Mouse (Mus musculus): ENCODE measurements around the gene Sell.

Sell gene

GRCm38 (mm10) chr1:164074606-164075140 is 12.9 kb downstream of the Sell start:
- DNase-seq (ENCODE audit: low spot score in 2 of 2) = no peak

- DNase-seq (ENCODE audit: low spot score in 2 of 2) = no peak
Measured at GRCm38 (mm10) chr1:164075416-164075815, 13.6 kb downstream of the Sell start.

- no peak for DNase-seq (ENCODE audit: low spot score in 2 of 2)
Measured at GRCm38 (mm10) chr1:164076441-164076840, 14.7 kb downstream of the Sell start.

GRCm38 (mm10) chr1:164077031-164077430 is 15.2 kb downstream of the Sell start:
- no peak for DNase-seq (ENCODE audit: low spot score in 2 of 2)

GRCm38 (mm10) chr1:164078323-164078741 is 16.6 kb downstream of the Sell start:
- DNase-seq (ENCODE audit: low spot score in 2 of 2) = no peak

- DNase-seq (ENCODE audit: low spot score in 2 of 2) = no peak
Measured at GRCm38 (mm10) chr1:164079091-164079490, 17.3 kb downstream of the Sell start.

GRCm38 (mm10) chr1:164083046-164083445 is 21.3 kb downstream of the Sell start:
- DNase-seq (ENCODE audit: low spot score in 2 of 2) = no peak

GRCm38 (mm10) chr1:164086797-164087196 is 25.0 kb downstream of the Sell start:
- DNase-seq (ENCODE audit: low spot score in 2 of 2) = no peak

- no peak for DNase-seq (ENCODE audit: low spot score in 2 of 2)
Measured at GRCm38 (mm10) chr1:164087872-164088271, 26.1 kb downstream of the Sell start.

GRCm38 (mm10) chr1:164096780-164097179 is 35.0 kb downstream of the Sell start:
- peak; percentile 9 to 21 for DNase-seq (ENCODE audit: low spot score in 2 of 2)

- DNase-seq (ENCODE audit: low spot score in 2 of 2) = no peak
Measured at GRCm38 (mm10) chr1:164097911-164098310, 36.1 kb downstream of the Sell start.

GRCm38 (mm10) chr1:164098372-164098771 is 36.6 kb downstream of the Sell start:
- DNase-seq (ENCODE audit: low spot score in 2 of 2) = no peak

GRCm38 (mm10) chr1:164109763-164110162 is 48.0 kb downstream of the Sell start:
- DNase-seq (ENCODE audit: low spot score in 2 of 2) = no peak

GRCm38 (mm10) chr1:164110591-164111329 is 49.0 kb downstream of the Sell start:
- DNase-seq (ENCODE audit: low spot score in 2 of 2) = no peak

- no peak for DNase-seq (ENCODE audit: low spot score in 2 of 2)
Measured at GRCm38 (mm10) chr1:164114280-164114679, 52.5 kb downstream of the Sell start.

- no peak for DNase-seq (ENCODE audit: low spot score in 2 of 2)
Measured at GRCm38 (mm10) chr1:164114947-164115493, 53.2 kb downstream of the Sell start, which contains the start of gene Selp. Gene Selp, plus strand, starts transcription at chr1:164115264.

GRCm38 (mm10) chr1:164115647-164116046 is 53.9 kb downstream of the Sell start:
- DNase-seq (ENCODE audit: low spot score in 2 of 2) = no peak

- DNase-seq (ENCODE audit: low spot score in 2 of 2) = no peak
Measured at GRCm38 (mm10) chr1:164117869-164118268, 56.1 kb downstream of the Sell start.

GRCm38 (mm10) chr1:164119892-164120776 is 58.4 kb downstream of the Sell start:
- DNase-seq (ENCODE audit: low spot score in 2 of 2) = no peak

GRCm38 (mm10) chr1:164120777-164121158 is 59.0 kb downstream of the Sell start:
- no peak for DNase-seq (ENCODE audit: low spot score in 2 of 2)

- no peak for DNase-seq (ENCODE audit: low spot score in 2 of 2)
Measured at GRCm38 (mm10) chr1:164123836-164124235, 62.1 kb downstream of the Sell start.

GRCm38 (mm10) chr1:164130013-164130412 is 68.2 kb downstream of the Sell start:
- no peak for DNase-seq (ENCODE audit: low spot score in 2 of 2)
